Mouse (Mus musculus): ENCODE data around the gene Vmn2r12.
"Not testable (repeated sequence)": the region's sequence is repeated elsewhere in the genome, so short reads cannot be mapped to it uniquely, and the experiment has no call there.

DNA sequence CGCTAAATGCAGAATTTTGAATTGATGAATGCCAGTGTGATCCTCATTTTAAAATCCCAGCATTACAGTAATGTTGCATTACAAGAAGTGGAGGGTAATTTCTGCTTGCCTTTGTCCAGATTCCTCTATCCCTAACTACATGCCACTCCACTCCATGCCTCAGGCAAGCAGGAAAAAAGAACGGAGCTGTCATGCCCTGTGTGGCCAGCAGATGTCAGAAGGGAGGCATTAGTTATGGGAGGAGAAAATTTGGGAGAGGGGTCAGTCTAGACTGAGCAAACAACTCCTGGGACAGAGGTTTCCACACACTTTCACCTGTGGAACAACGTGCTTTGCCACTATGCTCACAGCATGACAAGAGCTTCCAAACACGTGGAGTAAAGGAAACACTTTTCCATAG is 25.7 kb downstream of the Vmn2r12 start:
- not testable (repeated sequence) for TF ChIP-seq POLR2A (IDR thresholded peaks at IDR 0.05; ENCODE audit: extremely low read depth, insufficient read depth, low read length)
- TF ChIP-seq CTCF (IDR thresholded peaks at IDR 0.05; ENCODE audit: low read depth, low read length), result peak; percentile 43; the same call in 1 of the 2 replicates

Measured in liver, adult 2 months (tissue).